Mouse (Mus musculus) adipocyte (in vitro differentiated cells): ENCODE results near the gene Shroom1.

ENCODE experiments used
- DNase-seq: peaks from one replicate; pipeline ENCODE4 v3.0.0-alpha.2; 2016; ENCODE audit warnings: low spot score

The Shroom1 gene

GRCm38 (mm10) chr11:53510351-53510750 lies 53.3 kb downstream of the Shroom1 start:
- DNase-seq: no peak

- DNase-seq: no peak
These were observed 60.0 kb downstream of the Shroom1 start for GRCm38 (mm10) chr11:53516775-53517627.
